Mouse (Mus musculus) c-Kit-positive CD71-positive TER-119-positive erythroid progenitor cells, embryonic 14.5 days (primary cell): Measurements from ENCODE around the gene Gimap4.
A peak's percentile ranks its signal among the peaks of the same experiment; 100 is the strongest.
"Not testable (repeated sequence)": the region's sequence is repeated elsewhere in the genome, so short reads cannot be mapped to it uniquely, and the experiment has no call there.

Source experiments
- DNase-seq: peaks from one replicate; pipeline ENCODE4 v3.0.0-alpha.2; 2013; ENCODE audit warnings: low spot score

The Gimap4 gene

DNA sequence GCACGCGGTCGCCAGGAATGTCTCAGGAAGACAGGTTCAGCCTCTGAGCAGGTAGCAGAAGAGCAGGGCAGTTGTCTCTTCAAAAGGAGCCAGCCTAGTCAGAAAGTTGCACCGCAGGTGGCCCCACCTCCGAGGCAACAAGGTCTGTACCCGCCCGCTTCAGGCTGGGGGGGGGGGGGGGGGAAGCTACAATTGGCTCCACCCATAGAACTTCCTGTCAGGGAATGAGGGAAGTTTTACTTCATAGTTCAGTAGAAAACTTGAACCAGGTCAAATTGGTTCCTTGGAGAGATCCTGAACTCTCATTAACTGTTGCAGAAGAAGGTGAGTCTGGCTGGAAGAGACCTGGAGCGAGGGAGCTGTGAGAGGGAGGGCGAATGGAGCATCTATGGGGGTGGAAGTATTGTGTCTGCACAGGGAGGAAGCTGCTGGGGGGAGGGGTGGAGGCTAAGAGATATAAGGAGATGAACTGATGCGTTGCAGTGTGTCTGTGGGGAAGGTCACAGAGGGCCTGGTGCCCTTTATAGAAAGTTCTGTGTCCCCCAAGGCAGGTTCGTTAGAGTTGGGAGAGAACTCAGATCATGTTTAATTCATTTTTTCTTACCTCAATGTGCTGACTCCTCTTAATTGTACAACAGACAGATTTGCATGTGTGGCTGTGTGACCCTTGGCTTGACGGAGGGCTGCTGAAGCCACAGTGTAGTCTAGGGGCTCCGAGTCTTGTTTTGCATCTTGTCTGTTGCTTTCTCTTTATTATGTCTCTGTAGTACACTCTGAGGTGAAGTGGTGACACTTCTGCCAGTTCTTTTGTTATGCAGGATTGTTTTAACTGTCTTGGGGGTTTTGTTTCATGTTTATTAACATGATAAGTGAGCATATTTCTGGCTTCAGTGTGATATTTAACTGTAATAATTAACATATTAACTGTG lies 8.2 kb upstream of the Gimap4 start, which contains the start of gene Gimap9:
TSS of gene Gimap9 (plus strand) at position 199 of the 929 bp plus-strand sequence.
- DNase-seq, result peak; percentile 56

DNA sequence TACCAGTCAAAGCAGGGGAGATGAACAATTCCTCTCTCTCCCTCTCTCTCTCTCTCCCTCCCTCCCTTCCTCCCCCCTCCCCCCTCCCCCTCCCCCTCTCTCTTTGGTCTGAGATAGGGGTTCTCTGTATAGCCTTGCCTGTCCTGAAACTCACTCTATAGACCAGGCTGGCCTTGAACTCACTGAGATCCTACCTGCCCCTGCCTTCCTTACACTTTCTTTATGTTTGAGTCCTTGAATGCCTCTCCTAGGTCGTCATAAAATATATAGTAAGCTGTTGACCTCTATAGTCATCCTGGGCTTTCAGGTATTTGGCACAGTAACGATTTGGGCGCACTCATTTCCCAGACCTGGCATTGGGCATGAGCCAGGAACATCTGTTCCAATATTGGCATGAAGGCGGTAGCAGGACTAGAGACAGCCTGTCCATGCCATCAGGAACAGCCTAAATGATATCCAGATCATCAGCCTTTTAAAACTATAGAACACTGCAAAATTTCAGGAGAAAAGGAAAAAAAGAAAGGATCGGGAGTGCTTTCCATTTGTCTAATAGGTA lies 7.4 kb upstream of the Gimap4 start:
- no peak for DNase-seq

DNA sequence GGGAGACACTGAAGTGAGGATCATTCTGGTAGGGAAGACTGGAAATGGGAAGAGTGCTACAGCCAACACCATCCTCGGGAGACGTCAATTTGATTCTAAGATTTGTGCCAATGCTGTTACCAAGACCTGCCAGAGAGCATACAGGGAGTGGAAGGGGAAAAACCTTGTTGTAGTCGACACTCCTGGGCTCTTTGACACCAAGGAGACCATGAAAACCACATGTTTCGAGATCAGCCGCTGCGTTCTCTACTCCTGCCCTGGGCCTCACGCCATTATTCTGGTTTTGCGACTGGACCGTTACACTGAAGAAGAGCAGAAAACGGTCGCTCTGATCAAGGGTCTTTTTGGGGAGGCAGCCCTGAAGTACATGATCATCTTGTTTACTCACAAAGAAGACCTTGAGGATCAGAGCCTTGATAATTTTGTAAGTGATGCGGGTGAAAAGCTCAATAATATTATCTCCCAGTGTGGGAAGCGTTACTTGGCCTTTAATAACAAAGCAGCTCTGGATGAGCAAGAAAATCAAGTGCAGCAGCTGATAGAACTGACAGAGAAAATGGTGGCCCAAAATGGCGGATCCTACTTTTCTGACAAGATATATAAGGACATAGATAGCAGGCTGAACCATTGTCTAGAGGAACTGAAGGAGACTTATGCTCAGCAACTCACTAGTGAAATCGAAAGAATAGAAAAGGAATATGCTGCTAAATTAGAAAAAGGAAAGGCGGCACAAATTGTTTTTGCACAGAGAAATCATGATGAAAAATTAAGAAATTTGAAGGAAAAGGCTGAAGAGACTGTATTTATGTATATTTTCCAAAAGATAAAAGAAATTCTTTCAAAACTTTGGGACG lies 6.6 kb upstream of the Gimap4 start:
- no peak for DNase-seq

GRCm38 (mm10) chr6:48678391-48678790 lies 6.0 kb upstream of the Gimap4 start:
- DNase-seq, result no peak

DNA sequence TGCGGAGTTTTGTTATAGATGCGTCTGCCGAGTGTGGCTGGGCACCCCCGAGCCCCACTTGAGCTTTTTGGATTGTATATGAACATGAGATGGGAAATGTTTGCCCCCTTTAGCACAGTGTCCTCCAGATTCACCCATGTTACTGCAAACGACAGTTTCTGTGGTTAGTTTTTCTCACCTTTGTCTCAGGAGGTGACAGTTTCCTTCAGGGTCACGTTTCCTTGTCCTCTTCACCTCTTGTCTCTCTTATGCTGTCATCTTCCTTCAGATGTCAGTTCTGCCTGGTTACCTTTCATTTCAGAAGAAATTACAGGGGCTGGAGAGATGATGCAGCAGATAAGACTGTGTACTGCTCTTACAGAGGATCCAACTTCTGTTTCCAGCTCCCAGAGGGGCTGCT lies 4.6 kb upstream of the Gimap4 start:
- DNase-seq, result no peak

- DNase-seq, result no peak
Observed at GRCm38 (mm10) chr6:48680421-48680820, 3.9 kb upstream of the Gimap4 start.

DNA sequence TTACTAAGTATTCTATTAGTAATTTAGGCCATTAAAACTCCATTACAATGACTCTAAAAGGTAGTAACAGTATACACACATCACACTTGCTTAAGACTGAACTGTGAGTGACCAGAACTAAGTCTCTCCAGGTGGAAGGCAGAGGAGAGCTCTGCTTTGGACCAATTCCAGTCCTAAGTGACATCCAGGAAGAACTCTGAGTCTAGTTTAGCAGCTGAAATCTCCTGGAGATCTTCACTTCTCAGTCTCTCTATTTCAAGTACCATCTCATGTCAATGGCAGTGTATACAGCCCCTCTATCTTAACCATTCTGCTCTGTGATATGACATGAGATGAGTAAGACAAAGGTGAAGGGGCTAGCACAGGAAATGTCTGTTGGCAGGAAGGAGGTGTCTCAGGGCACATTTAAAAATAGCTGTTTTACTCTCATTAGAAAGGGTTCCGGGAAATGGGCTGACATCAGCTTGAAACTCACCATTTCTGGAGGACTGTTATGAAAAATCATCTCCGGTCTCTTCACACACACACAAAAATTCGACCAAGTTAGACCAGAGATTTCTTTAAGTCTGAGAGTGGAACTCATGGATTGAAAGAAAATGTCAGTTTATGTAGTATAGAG lies 2.8 kb upstream of the Gimap4 start:
- no peak for DNase-seq

- DNase-seq, result no peak
Observed at GRCm38 (mm10) chr6:48682271-48682670, 2.1 kb upstream of the Gimap4 start.

- DNase-seq, result not testable (repeated sequence)
Observed at GRCm38 (mm10) chr6:48683263-48683821, 1.0 kb upstream of the Gimap4 start.

GRCm38 (mm10) chr6:48684806-48685205 lies 457 bp downstream of the Gimap4 start:
- no peak for DNase-seq

- no peak for DNase-seq
Observed at GRCm38 (mm10) chr6:48685251-48685650, 902 bp downstream of the Gimap4 start.

DNA sequence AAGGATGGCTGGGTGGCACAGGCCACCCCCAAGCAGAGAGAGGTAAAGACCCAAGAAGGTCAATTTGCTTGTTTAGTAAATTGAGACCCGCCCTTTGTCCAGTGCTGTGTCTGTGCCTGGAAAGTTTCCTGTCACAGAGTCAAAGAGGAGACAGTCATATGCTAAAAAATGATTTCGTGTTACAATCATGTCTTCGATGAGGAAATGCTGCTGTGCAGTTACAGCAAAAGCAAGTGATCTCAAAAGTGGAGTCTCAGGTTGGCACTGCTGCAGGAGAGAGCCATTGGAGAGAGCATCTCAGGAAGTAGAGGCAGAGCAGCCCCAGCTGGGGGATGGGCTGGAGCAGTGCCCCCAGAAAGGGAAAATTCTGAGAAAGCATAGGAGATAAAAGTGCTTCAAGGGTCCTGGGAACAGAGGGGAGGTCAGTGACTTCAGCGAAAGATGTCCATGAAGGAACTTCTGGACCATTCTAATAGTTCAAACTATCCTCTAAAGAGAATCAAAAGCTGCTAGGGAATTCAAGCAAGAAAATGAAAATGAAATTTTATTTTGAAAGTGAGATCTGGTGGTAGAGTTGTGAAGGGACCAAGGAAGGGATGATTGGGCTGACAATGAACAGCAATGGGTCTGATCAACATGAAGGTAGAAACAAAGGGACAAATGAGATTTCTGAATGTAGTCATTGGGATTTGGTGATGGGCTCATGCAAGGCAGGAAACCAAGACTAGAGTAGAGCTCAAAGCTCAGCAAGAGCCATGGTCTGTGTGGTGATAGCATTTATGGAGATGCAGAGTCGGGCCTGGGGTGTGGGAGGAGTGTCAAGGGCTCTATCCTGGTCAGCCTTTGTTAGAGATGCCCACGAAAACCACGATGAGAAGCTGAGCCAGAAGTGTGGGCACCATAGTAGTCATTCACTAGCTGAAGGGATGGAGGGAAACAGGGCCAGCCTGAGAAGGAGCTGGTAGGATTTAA lies 1.6 kb downstream of the Gimap4 start:
- DNase-seq, result no peak

- DNase-seq, result no peak
Observed at GRCm38 (mm10) chr6:48687077-48687476, 2.7 kb downstream of the Gimap4 start.

- DNase-seq, result no peak
Observed at GRCm38 (mm10) chr6:48689320-48689719, 5.0 kb downstream of the Gimap4 start.

DNA sequence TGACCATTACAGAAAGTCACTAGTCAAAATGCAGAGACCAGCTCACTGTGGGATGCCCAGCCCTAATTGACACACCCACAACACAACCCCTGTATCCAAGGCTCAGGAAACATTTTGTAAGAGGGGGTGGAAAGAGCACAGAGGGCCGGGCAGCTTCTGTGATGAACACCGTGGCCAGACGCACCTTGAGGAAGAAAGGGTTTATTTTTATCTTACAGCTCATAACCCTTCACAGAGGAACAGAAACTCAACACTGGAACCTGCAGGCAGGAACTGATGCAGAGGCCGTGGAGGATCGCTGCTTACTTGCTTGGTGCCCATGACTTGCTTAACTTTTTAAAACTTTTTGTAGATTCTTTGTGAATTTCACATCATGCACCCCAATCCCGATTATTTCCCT lies 8.6 kb downstream of the Gimap4 start:
- no peak for DNase-seq

GRCm38 (mm10) chr6:48696830-48697554 lies 12.6 kb downstream of the Gimap4 start:
- DNase-seq, result no peak

GRCm38 (mm10) chr6:48697555-48697930 lies 13.2 kb downstream of the Gimap4 start:
- DNase-seq, result no peak

- no peak for DNase-seq
Observed at GRCm38 (mm10) chr6:48698066-48698856, 13.9 kb downstream of the Gimap4 start.

GRCm38 (mm10) chr6:48698888-48699287 lies 14.5 kb downstream of the Gimap4 start:
- DNase-seq, result no peak
